Mouse (Mus musculus) G1E (cell line): ENCODE results near the gene Map4. TPM values are rescaled to one million over a fixed set of nuclear protein-coding genes. Genes with fewer than 3 reads are reported as not detected.

ENCODE experiments used
- ATAC-seq: 2 replicates; pipeline ENCODE4 v1.8.0; 2016; ENCODE audit warnings: mild to moderate bottlenecking; ENCODE audit not compliant: insufficient number of reproducible peaks, poor library complexity, low FRiP score, severe bottlenecking; ENCODE audit errors: extremely low read depth
- DNase-seq: peaks from one replicate; pipeline ENCODE4 v3.0.0; 2012; ENCODE audit warnings: low spot score
- H3K27me3 ChIP-seq: 2 replicates; pipeline ENCODE4 v1.6.1; 2012; ENCODE audit warnings: mild to moderate bottlenecking, low read length, inconsistent platforms; ENCODE audit not compliant: insufficient read depth
- H3K36me3 ChIP-seq: replicated peaks from 2 replicates; pipeline ENCODE3; 2012; ENCODE audit warnings: mild to moderate bottlenecking, inconsistent platforms
- H3K4me1 ChIP-seq: 2 replicates; pipeline ENCODE4 v1.6.1; 2012; ENCODE audit warnings: low read depth, low read length, inconsistent platforms, mixed read lengths; ENCODE audit not compliant: insufficient read depth
- H3K4me3 ChIP-seq: 2 replicates; pipeline ENCODE4 v1.5.1; 2012; ENCODE audit warnings: low read depth, mild to moderate bottlenecking, inconsistent platforms, low read length, moderate library complexity, mixed read lengths
- H3K9me3 ChIP-seq: replicated peaks from 2 replicates; pipeline ENCODE4 v1.6.1; 2012; ENCODE audit warnings: inconsistent platforms
- CTCF ChIP-seq: IDR thresholded peaks from 2 replicates; pipeline ENCODE4 v1.5.1; 2012; ENCODE audit warnings: low read depth, low read length, inconsistent platforms, mixed read lengths
- GATA1 ChIP-seq: IDR thresholded peaks from 2 replicates; pipeline ENCODE4 v1.6.1; 2012; ENCODE audit warnings: borderline replicate concordance, low read length, inconsistent platforms, mixed read lengths
- GATA2 ChIP-seq: IDR thresholded peaks from 2 replicates; pipeline ENCODE4 v1.6.1; 2012; ENCODE audit warnings: low read depth, low read length, inconsistent platforms, borderline replicate concordance
- POLR2AphosphoS5 ChIP-seq: IDR thresholded peaks from 2 replicates; pipeline ENCODE4 v1.6.1; 2012; ENCODE audit warnings: low read depth, low read length, inconsistent platforms; ENCODE audit not compliant: insufficient replicate concordance
- TAL1 ChIP-seq: conservative IDR thresholded peaks from 2 replicates; pipeline ENCODE4 v1.6.1; 2012; ENCODE audit warnings: low read depth, low read length, inconsistent platforms, mixed read lengths
- polyA plus RNA-seq: library from polyadenylated mRNA; stranded (reverse); fragments of >175 nt; gene quantifications from 2 replicates; pipeline ENCODE4 v1.2.3, GENCODE M21; 2012
- total RNA-seq, 2 experiments: library from RNA; stranded (forward) in 1 of 2; stranded (reverse) in 1 of 2; fragments of 200-1000 nt in 1 of 2; fragments of >200 nt in 1 of 2; fragmentation: Nextera tagmentation in 1 of 2; gene quantifications; 2 replicates each; pipeline ENCODE4 v1.2.3; 2014 to 2017

Gene Map4
- total and polyA plus RNA-seq, 3 experiments, result 27.2 to 69.3 (median 47.5) TPM

DNA sequence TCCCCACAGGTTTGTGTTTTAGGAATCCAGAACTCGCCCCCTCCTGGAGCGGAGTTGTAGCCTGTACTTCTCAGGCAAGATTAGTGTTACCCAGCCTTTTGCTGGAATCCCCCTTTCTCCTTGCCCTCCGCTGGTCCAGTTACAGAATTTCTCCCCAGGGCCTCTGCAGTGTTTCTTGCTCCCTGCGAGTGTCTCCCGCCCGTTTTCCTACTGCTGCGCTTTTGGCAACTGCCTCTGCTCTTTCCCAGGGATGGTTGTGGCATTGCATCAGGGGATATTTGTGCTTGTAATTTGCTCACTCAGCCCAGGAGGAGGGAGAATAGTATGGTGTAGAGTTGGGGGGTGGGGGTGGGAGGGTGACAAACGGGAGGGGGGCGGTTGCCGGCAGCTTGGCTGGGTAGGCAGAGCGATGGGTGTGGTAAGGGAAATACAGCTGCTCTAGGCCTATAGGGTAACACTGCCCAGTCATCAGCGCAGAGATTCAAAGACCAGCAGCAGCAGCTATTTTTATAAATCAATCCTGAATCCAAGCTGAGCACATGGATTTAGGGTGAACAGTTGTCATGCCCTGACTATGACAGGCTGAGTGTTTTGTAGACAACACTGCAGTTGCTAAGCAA, 1.6 kb downstream of the Map4 start:
- no peaks in the 10 kb centered on the region for H3K36me3 ChIP-seq
- H3K27me3 ChIP-seq, result peaks cover 3% of the 10 kb centered on the region; the same call in 1 of the 2 replicates
- peak; percentile 21 for DNase-seq
- TF ChIP-seq GATA2 (no peak), POLR2AphosphoS5 (no peak), TAL1 (no peak), CTCF (no peak), GATA1 (no peak)
- H3K4me1 ChIP-seq, result peaks cover 23% of the 10 kb centered on the region
- H3K4me3 ChIP-seq, result peak overlapping the region; percentile 78
- no peaks in the 10 kb centered on the region for H3K9me3 ChIP-seq
- ATAC-seq, result no peak

DNA sequence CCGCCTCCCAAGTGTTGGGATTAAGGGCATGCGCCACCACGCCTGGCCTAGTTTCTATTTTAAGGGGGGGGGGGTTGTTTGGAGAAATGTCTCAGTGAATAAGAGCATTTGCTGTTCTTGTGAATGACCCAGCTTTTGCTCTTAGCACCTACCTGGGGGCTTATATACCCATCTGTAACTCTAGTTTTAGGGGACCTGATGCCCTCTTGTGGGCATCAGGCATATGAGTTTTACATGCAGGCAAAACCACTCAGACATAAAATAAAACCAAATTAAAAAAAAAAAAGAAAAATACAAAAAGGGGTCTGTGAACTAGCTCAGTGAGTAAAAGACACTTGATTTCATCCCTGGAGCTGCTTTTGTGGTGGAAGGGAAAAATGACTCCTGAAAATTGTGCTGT, 8.1 kb downstream of the Map4 start:
- H3K27me3 ChIP-seq, result no peaks in the 10 kb centered on the region
- TF ChIP-seq TAL1 (no peak), CTCF (no peak), POLR2AphosphoS5 (no peak), GATA1 (no peak), GATA2 (no peak)
- ATAC-seq, result no peak
- no peak overlapping the region for H3K4me3 ChIP-seq
- H3K36me3 ChIP-seq, result no peaks in the 10 kb centered on the region
- DNase-seq, result no peak
- H3K9me3 ChIP-seq, result no peaks in the 10 kb centered on the region
- H3K4me1 ChIP-seq, result 0 out of 2 replicates have a peak, but pooled peaks cover 2% of the 10 kb centered on the region

GRCm38 (mm10) chr9:109942796-109943195, 11.5 kb downstream of the Map4 start:
- ATAC-seq, result no peak
- H3K27me3 ChIP-seq, result no peaks in the 10 kb centered on the region
- TF ChIP-seq TAL1, result no peak
- TF ChIP-seq CTCF, result no peak
- TF ChIP-seq POLR2AphosphoS5, result no peak
- TF ChIP-seq GATA1, result no peak
- TF ChIP-seq GATA2, result no peak

DNA sequence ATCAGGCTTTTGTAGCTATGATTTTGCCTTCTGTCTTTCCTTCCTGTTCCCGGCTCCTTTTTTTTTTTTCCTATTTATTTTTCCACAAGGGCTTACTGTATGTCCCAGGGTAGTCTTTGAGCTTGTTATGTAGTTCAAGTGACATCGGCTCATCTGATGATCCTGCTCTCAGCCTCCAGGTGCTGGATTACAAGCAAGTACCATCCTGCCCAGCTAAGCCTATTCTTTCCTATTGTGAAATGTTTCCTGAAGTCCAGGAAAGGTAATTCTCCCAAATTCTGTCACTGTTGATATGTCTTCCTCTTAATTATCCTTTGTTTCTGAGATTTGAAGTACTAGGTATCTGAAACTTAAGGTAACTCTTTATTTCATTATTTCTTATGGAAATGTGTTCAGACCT, 13.5 kb downstream of the Map4 start:
- ATAC-seq (no peak), DNase-seq (no peak)
- H3K4me3 ChIP-seq, result no peak overlapping the region
- H3K36me3 ChIP-seq, result no peaks in the 10 kb centered on the region
- 0 out of 2 replicates have a peak, but pooled peaks cover under 1% of the 10 kb centered on the region for H3K4me1 ChIP-seq
- no peaks in the 10 kb centered on the region for H3K27me3 ChIP-seq
- TF ChIP-seq GATA1 (no peak), TAL1 (no peak), GATA2 (no peak), CTCF (no peak), POLR2AphosphoS5 (no peak)
- H3K9me3 ChIP-seq, result no peaks in the 10 kb centered on the region

More at GRCm38 (mm10) chr9:109942796-109943195, 11.5 kb downstream of the Map4 start:
- no peaks in the 10 kb centered on the region for H3K36me3 ChIP-seq
- DNase-seq, result no peak
- no peak overlapping the region for H3K4me3 ChIP-seq
- 0 out of 2 replicates have a peak, but pooled peaks cover 2% of the 10 kb centered on the region for H3K4me1 ChIP-seq
- no peaks in the 10 kb centered on the region for H3K9me3 ChIP-seq

GRCm38 (mm10) chr9:109948546-109948945, 17.3 kb downstream of the Map4 start:
- Histone ChIP-seq H3K27me3 (no peaks in the 10 kb centered on the region), H3K4me1 (no peaks in the 10 kb centered on the region), H3K36me3 (no peaks in the 10 kb centered on the region), H3K9me3 (no peaks in the 10 kb centered on the region), H3K4me3 (no peak overlapping the region)
- ATAC-seq, result no peak
- DNase-seq, result no peak
- TF ChIP-seq TAL1 (no peak), POLR2AphosphoS5 (no peak), GATA2 (no peak), CTCF (no peak), GATA1 (no peak)

DNA sequence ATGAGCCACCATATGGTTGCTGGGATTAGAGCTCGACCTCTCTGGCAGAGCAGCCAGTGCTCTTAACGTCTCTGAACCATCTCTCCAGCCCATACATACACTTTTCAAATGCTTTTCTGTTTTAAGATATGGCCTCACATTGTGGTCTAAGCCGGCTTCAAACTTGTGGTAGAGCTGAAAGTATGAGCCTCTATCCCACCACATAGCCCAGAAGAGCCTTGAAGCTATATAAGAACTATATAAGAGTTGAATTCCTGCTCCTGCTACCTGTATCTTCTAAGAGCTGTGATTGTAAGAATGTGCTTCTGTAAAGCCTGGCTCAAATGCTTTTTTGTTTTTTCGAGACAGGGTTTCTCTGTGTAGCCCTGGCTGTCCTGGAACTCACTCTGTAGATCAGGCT, 18.5 kb downstream of the Map4 start:
- H3K27me3 ChIP-seq, result no peaks in the 10 kb centered on the region
- H3K4me3 ChIP-seq, result no peak overlapping the region
- no peaks in the 10 kb centered on the region for H3K36me3 ChIP-seq
- H3K9me3 ChIP-seq, result no peaks in the 10 kb centered on the region
- DNase-seq (no peak), ATAC-seq (no peak)
- TF ChIP-seq GATA2, result no peak
- TF ChIP-seq POLR2AphosphoS5, result no peak
- TF ChIP-seq GATA1, result no peak
- no peak for TF ChIP-seq TAL1
- no peak for TF ChIP-seq CTCF
- H3K4me1 ChIP-seq, result no peaks in the 10 kb centered on the region

- Histone ChIP-seq H3K4me3 (no peak overlapping the region), H3K27me3 (no peaks in the 10 kb centered on the region), H3K36me3 (no peaks in the 10 kb centered on the region), H3K4me1 (no peaks in the 10 kb centered on the region), H3K9me3 (no peaks in the 10 kb centered on the region)
- TF ChIP-seq TAL1, result no peak
- TF ChIP-seq POLR2AphosphoS5, result no peak
- TF ChIP-seq GATA1, result no peak
- TF ChIP-seq CTCF, result no peak
- no peak for TF ChIP-seq GATA2
- no peak for ATAC-seq
- no peak for DNase-seq
These were observed 22.3 kb downstream of the Map4 start for GRCm38 (mm10) chr9:109953538-109953937.
